Mouse (Mus musculus): ENCODE data around the gene Dync1i1.

DNA sequence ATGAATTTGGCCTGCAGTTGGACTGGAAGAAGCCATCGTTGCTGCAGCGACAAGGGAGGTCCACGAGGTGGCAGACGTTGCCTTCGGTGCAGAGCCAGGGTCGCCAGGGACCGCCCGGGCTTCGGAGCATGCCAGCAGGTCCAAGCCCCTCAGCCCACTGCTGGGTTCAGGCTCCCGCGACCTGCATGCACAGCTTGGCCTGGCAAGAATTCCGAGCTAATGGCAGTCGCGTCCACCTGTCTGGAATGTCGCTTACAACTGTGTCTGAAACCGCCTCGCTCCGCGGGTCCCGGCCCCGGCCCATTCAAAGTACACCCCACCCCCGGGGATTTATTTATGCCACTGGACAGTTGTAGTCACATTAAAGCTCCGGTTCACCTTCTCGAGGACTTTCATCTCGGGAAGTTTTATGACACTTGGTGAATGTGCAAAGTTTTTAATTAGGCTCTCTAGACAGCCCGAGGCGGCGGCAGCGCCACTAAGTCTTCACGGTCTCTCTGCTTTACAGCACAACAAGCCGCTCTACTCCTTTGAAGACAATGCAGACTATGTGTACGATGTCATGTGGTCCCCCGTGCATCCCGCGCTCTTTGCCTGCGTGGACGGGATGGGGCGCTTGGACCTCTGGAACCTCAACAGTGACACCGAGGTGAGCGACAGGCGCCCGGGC lies 280.5 kb downstream of the Dync1i1 start:
- TF ChIP-seq GATA1 (IDR thresholded peaks at IDR 0.05; ENCODE audit: low read length), result no peak
- TF ChIP-seq TAL1 (IDR thresholded peaks at IDR 0.05; ENCODE audit: low read length), result no peak
